Comparison of ENCODE assay signal across 27 mouse cellular contexts in genomic region chr9:22453501-22453924, GRCm38 (mm10). TPM values are rescaled to one million over a fixed set of nuclear protein-coding genes. Genes with fewer than 3 reads are reported as not detected.
DNase-seq lines count a peak whose midpoint lies in the region; ATAC-seq and TF ChIP-seq lines count a peak whose summit lies in the region.
"Had no signal": no experiment of that assay in that cellular context is flagged by ENCODE, and none has a peak within 500 bp of the region (broad histone marks: within the 10 kb centered on the region; RNA-seq: fewer than 3 reads in every experiment).

No protein-coding gene starts in this region.

- peak; percentile 92 for ATAC-seq in G1E (ENCODE audit: extremely low read depth, insufficient number of reproducible peaks, low FRiP score, poor library complexity, severe bottlenecking)
- peak; percentile 78 for ATAC-seq in common myeloid progenitor, adult 5-6 weeks (replicated peaks; ENCODE audit: low read depth, poor library complexity, severe bottlenecking)
- peak; percentile 97 for ATAC-seq in liver, embryonic 11.5 days (replicated peaks; ENCODE audit: low FRiP score)
- peak; percentile 96 for ATAC-seq in megakaryocyte progenitor cell, adult 5-6 weeks (replicated peaks; ENCODE audit: poor library complexity)
- no peak for ATAC-seq in megakaryocyte, adult 5-6 weeks (ENCODE audit: poor library complexity, severe bottlenecking)
- ATAC-seq: inflammation-experienced regulatory T-cells, adult 6 months; midbrain, embryonic 16.5 days had no signal

- 55% methylated on average over 10 of the region's 10 CpGs for WGBS in liver, embryonic 11.5 days

- no peak for TF ChIP-seq CTCF in G1E (IDR thresholded peaks at IDR 0.05; ENCODE audit: low read depth, low read length)

- H3K4me1 ChIP-seq in G1E (ENCODE audit: insufficient read depth, low read depth, low read length): peaks cover 74% of the 10 kb centered on the region
- H3K4me1 ChIP-seq in liver, embryonic 11.5 days (replicated peaks; ENCODE audit: control insufficient read depth, insufficient read depth, low read length): peaks cover 8% of the 10 kb centered on the region
- H3K4me1 ChIP-seq: forebrain, embryonic 10.5 days; hindbrain, embryonic 13.5 days; limb, embryonic 15.5 days had no signal

- peak overlapping the region; percentile 18; the same call in 1 of the 2 replicates for H3K9ac ChIP-seq in liver, embryonic 11.5 days (ENCODE audit: low read depth, low read length)
- H3K9ac ChIP-seq: hindbrain, embryonic 13.5 days; limb, embryonic 15.5 days had no signal

- H3K4me2 ChIP-seq in liver, embryonic 11.5 days: peak overlapping the region; percentile 32; the same call in 1 of the 2 replicates
- H3K4me2 ChIP-seq: heart, embryonic 11.5 days; hindbrain, embryonic 13.5 days; limb, embryonic 15.5 days had no signal

- peak overlapping the region; percentile 83 for H3K27ac ChIP-seq in liver, embryonic 11.5 days (ENCODE audit: low read depth, low read length)
- H3K27ac ChIP-seq: forebrain, embryonic 10.5 days; hindbrain, embryonic 13.5 days; limb, embryonic 15.5 days had no signal

- peak; percentile 65 for DNase-seq in G1E (ENCODE audit: low spot score)
- DNase-seq in liver, embryonic 11.5 days (ENCODE audit: low spot score): peak; percentile 41
- no peak for DNase-seq in right cerebral cortex, postnatal 25 days
- DNase-seq in testis, postnatal 14 days (ENCODE audit: low spot score): no peak
- no peak for DNase-seq in heart, adult 8-10 months (ENCODE audit: low spot score)
- DNase-seq: adrenal gland, postnatal 36 days; cerebellum, adult 8-10 months; heart, postnatal 10 days; lung, postnatal 10 days had no signal

- H3K36me3 ChIP-seq in G1E (replicated peaks): peaks cover 94% of the 10 kb centered on the region
- H3K36me3 ChIP-seq in liver, embryonic 11.5 days (ENCODE audit: control insufficient read depth, insufficient read depth, low read length): peaks cover 50% of the 10 kb centered on the region

- no peaks in the 10 kb centered on the region for H3K9me3 ChIP-seq in G1E (replicated peaks)
- no peaks in the 10 kb centered on the region for H3K9me3 ChIP-seq in liver, embryonic 11.5 days (ENCODE audit: control insufficient read depth, low read length)
- H3K9me3 ChIP-seq: forebrain, embryonic 10.5 days; hindbrain, embryonic 13.5 days; limb, embryonic 15.5 days had no signal

- no peak overlapping the region; the same call in 1 of the 2 replicates for H3K4me3 ChIP-seq in G1E (ENCODE audit: low read depth, low read length)
- H3K4me3 ChIP-seq in liver, embryonic 11.5 days (ENCODE audit: low read depth, low read length): no peak overlapping the region
- H3K4me3 ChIP-seq: forebrain, embryonic 10.5 days; hindbrain, embryonic 13.5 days; limb, embryonic 15.5 days had no signal

- H3K27me3 ChIP-seq in G1E (ENCODE audit: insufficient read depth, low read length): no peaks in the 10 kb centered on the region
- no peaks in the 10 kb centered on the region for H3K27me3 ChIP-seq in liver, embryonic 11.5 days (replicated peaks; ENCODE audit: control insufficient read depth, insufficient read depth, low read length)
- H3K27me3 ChIP-seq: hindbrain, embryonic 13.5 days; limb, embryonic 15.5 days had no signal

RNA-seq across cellular contexts. Expression of gene Gm17545, which starts 0.6 kb away (rescaled TPM):
- total RNA-seq in G1E (2014; fragmentation: Nextera tagmentation): not detected in 2 replicates
- total RNA-seq in G1E (2017): not detected in 2 replicates
- polyA plus RNA-seq in G1E (2012): not detected in 2 replicates
- total RNA-seq in common myeloid progenitor, adult 5-6 weeks (2017): not detected in 2 replicates
- polyA plus RNA-seq in liver, embryonic 11.5 days (2014; fragmentation: Nextera tagmentation; extraction: Ambion mirVana): not detected in 2 replicates
- not detected in 2 replicates for total RNA-seq in megakaryocyte progenitor cell, adult 5-6 weeks (2015)
- not detected in 2 replicates for total RNA-seq in megakaryocyte progenitor cell, adult 5-6 weeks (2017)
- total RNA-seq in megakaryocyte, adult 5-6 weeks (2015): not detected in 2 replicates
- not detected in 2 replicates for total RNA-seq in megakaryocyte, adult 5-6 weeks (2017)
- total RNA-seq in heart, adult 8-10 months (2022): not detected
- total RNA-seq: adrenal gland, postnatal 36 days; gastrocnemius, adult 18-20 months; heart, postnatal 10 days; layer of hippocampus, postnatal 14 days; left cerebral cortex, postnatal 25 days; neutrophil, adult 5-6 weeks had no signal
- polyA plus RNA-seq: embryonic facial prominence, embryonic 11.5 days; forebrain, embryonic 10.5 days; gonadal fat pad, adult 2 months; heart, embryonic 11.5 days; hindbrain, embryonic 13.5 days; inflammation-experienced regulatory T-cells, adult 6 months; kidney, embryonic 16.5 days; large intestine, adult 2 months; limb, embryonic 15.5 days; midbrain, embryonic 16.5 days; testis, adult 2 months had no signal

RNA-seq across cellular contexts. Expression of gene Rp9, which starts 16.0 kb away (rescaled TPM):
- 119 and 130 TPM in 2 replicates for total RNA-seq in G1E (2014; fragmentation: Nextera tagmentation)
- 100 and 113 TPM in 2 replicates for total RNA-seq in G1E (2017)
- 104 TPM in 2 replicates for polyA plus RNA-seq in G1E (2012)
- total RNA-seq in common myeloid progenitor, adult 5-6 weeks (2017): 182 and 193 TPM in 2 replicates
- polyA plus RNA-seq in liver, embryonic 11.5 days (2014; fragmentation: Nextera tagmentation; extraction: Ambion mirVana): 74.2 and 79.8 TPM in 2 replicates
- 129 and 142 TPM in 2 replicates for total RNA-seq in megakaryocyte progenitor cell, adult 5-6 weeks (2015)
- total RNA-seq in megakaryocyte progenitor cell, adult 5-6 weeks (2017): 178 and 208 TPM in 2 replicates
- 107 and 118 TPM in 2 replicates for total RNA-seq in megakaryocyte, adult 5-6 weeks (2015)
- 113 and 155 TPM in 2 replicates for total RNA-seq in megakaryocyte, adult 5-6 weeks (2017)
- 10 to 100 TPM; 41.3 to 47.6 (median 45.0) TPM for total RNA-seq in heart, adult 8-10 months (2022)

RNA-seq across cellular contexts. Expression of gene Bbs9, which starts 22.0 kb away (rescaled TPM):
- total RNA-seq in G1E (2014; fragmentation: Nextera tagmentation) (18.5 and 26.9 TPM in 2 replicates), G1E (2017) (12.8 and 18.4 TPM in 2 replicates)
- 1.1 and 3.3 TPM in 2 replicates for polyA plus RNA-seq in G1E (2012)
- 16.9 and 20.0 TPM in 2 replicates for total RNA-seq in common myeloid progenitor, adult 5-6 weeks (2017)
- 7.8 and 8.7 TPM in 2 replicates for polyA plus RNA-seq in liver, embryonic 11.5 days (2014; fragmentation: Nextera tagmentation; extraction: Ambion mirVana)
- 16.9 and 20.8 TPM in 2 replicates for total RNA-seq in megakaryocyte progenitor cell, adult 5-6 weeks (2015)
- 18.9 and 21.3 TPM in 2 replicates for total RNA-seq in megakaryocyte progenitor cell, adult 5-6 weeks (2017)
- total RNA-seq in megakaryocyte, adult 5-6 weeks (2015): 7.3 and 12.2 TPM in 2 replicates
- total RNA-seq in megakaryocyte, adult 5-6 weeks (2017): 8.2 and 13.2 TPM in 2 replicates
- 10 to 100 TPM; 13.9 to 15.2 (median 14.9) TPM for total RNA-seq in heart, adult 8-10 months (2022)

RNA-seq across cellular contexts. Expression of gene 9530077C05Rik, which starts 42.2 kb away (rescaled TPM):
- 5.1 and 10.3 TPM in 2 replicates for total RNA-seq in G1E (2014; fragmentation: Nextera tagmentation)
- 6.8 and 7.9 TPM in 2 replicates for total RNA-seq in G1E (2017)
- 1.3 and 1.8 TPM in 2 replicates for polyA plus RNA-seq in G1E (2012)
- 5.2 and 11.0 TPM in 2 replicates for total RNA-seq in common myeloid progenitor, adult 5-6 weeks (2017)
- 2.5 and 3.6 TPM in 2 replicates for polyA plus RNA-seq in liver, embryonic 11.5 days (2014; fragmentation: Nextera tagmentation; extraction: Ambion mirVana)
- total RNA-seq in megakaryocyte progenitor cell, adult 5-6 weeks (2015): 2.1 and 2.5 TPM in 2 replicates
- total RNA-seq in megakaryocyte progenitor cell, adult 5-6 weeks (2017): 2.2 and 5.4 TPM in 2 replicates
- 2.2 and 2.7 TPM in 2 replicates for total RNA-seq in megakaryocyte, adult 5-6 weeks (2015)
- 3.4 and 5.8 TPM in 2 replicates for total RNA-seq in megakaryocyte, adult 5-6 weeks (2017)
- total RNA-seq in heart, adult 8-10 months (2022): under 1 TPM; 0.47 to 0.90 (median 0.57) TPM

Comparison
In these comparisons a context has a peak if more than half of its experiments do, and no peak if none do; other contexts are left out.
1. DNase-seq: peak in G1E (single experiment) and liver, embryonic 11.5 days (single experiment); none in right cerebral cortex, postnatal 25 days (single experiment), testis, postnatal 14 days (single experiment) and heart, adult 8-10 months (single experiment).